Mouse (Mus musculus) right cerebral cortex, postnatal 14 days (tissue): ENCODE measurements around the gene Csnk2a2.
A peak's percentile ranks its signal among the peaks of the same experiment; 100 is the strongest.

ENCODE experiments used
- DNase-seq: peaks from one replicate; pipeline ENCODE4 v3.0.0; 2022

Gene Csnk2a2

DNA sequence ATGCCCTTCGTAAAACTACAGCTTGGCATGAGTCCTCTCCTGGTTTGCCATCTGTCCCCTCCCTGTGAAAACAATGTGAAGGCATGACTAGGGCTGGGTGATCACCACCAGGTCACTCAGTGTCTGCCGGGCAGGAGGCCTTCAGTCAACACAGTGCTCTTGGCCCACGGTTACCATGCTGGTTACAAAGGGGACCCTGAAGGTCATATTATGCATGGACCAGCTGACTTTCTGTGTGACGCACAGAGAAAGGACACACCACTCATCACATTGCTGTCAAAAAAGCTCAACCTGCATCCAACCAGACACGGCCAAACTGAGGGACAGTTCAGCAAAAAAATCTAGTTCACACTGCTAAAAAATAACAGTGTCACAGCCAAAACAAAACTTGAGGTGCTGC lies at the start of gene Csnk2a2:
Gene Csnk2a2 (minus strand): TSS at position 34 of the 400 bp plus-strand sequence.
- no peak for DNase-seq

- no peak for DNase-seq
Measured at GRCm38 (mm10) chr8:95539487-95539886, 49.6 kb upstream of the Csnk2a2 start.

DNA sequence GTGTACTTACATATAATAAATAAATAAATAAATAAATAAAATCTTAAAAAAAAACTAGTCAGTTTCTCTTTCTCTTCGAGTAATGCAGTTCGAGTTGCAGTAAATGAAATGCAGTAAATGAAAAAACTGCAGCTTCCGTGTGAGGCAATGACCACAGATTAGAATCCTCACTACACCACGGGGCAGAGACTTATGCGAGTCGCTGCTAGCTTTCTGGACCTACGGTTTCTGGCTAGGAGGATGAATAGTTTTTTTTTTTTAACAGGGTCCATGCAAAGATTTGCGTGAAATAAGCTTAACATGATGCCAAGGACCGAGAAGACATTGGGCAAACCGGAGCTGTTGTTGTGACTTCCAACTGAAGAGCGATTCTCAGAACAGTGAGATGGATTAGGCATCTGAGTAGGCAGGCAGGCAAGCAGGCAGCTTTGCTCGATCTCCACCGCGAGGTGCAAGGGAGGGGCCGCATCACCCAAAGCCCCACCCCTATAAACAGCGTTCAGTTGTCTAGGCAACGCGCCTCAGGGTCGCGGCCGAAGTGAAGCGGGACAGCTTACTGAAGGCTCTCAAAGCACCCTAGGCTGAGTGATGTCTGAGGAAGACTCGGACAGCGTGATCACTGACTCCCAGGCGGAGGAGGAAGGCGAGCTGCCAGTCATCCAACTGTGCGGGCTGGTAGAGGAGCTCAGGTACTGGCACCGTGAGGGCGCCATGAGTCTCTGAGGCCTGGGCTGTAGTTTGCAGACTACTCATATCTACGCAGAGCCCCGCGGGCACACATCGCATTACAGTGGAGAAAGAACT lies 43.9 kb upstream of the Csnk2a2 start, which contains the start of gene Ccdc113:
Gene Ccdc113 (plus strand): TSS at position 502 of the 804 bp plus-strand sequence.
- DNase-seq, result peak; percentile 44

GRCm38 (mm10) chr8:95532206-95532605 lies 42.4 kb upstream of the Csnk2a2 start:
- DNase-seq, result no peak

- no peak for DNase-seq
Measured at GRCm38 (mm10) chr8:95528750-95529310, 39.0 kb upstream of the Csnk2a2 start.

DNA sequence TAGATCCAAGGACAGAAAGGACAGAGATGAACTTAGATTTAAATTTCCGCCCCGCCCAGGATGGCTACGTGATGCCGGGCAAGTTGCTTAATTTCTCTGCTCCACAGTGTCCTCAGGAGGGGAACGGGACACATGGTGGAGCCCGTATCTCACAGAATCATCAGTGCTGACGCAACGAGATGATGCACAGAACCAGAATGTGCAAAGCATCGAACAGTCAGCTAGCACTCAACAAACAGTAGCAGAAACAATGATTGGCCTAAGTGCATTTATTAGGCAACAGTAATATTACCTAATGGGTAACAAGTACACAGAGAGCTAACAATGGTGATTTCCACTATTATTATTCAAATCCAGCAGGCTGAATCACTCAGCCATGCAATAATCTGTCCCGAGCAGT lies 38.4 kb upstream of the Csnk2a2 start:
- no peak for DNase-seq

GRCm38 (mm10) chr8:95523991-95524390 lies 34.2 kb upstream of the Csnk2a2 start:
- no peak for DNase-seq

GRCm38 (mm10) chr8:95516928-95517327 lies 27.1 kb upstream of the Csnk2a2 start:
- no peak for DNase-seq

- no peak for DNase-seq
Measured at GRCm38 (mm10) chr8:95513219-95513618, 23.4 kb upstream of the Csnk2a2 start.

GRCm38 (mm10) chr8:95512257-95512656 lies 22.4 kb upstream of the Csnk2a2 start:
- DNase-seq, result no peak

GRCm38 (mm10) chr8:95506245-95506644 lies 16.4 kb upstream of the Csnk2a2 start:
- no peak for DNase-seq

GRCm38 (mm10) chr8:95505606-95506005 lies 15.8 kb upstream of the Csnk2a2 start:
- no peak for DNase-seq

- peak; percentile 44 for DNase-seq
Measured at GRCm38 (mm10) chr8:95504835-95505234, 15.0 kb upstream of the Csnk2a2 start.

GRCm38 (mm10) chr8:95502431-95502830 lies 12.6 kb upstream of the Csnk2a2 start:
- DNase-seq, result peak; percentile 9

GRCm38 (mm10) chr8:95500436-95500835 lies 10.6 kb upstream of the Csnk2a2 start:
- DNase-seq, result no peak

- peak; percentile 18 for DNase-seq
Measured at GRCm38 (mm10) chr8:95499266-95500064, 9.6 kb upstream of the Csnk2a2 start.

GRCm38 (mm10) chr8:95497821-95498220 lies 8.0 kb upstream of the Csnk2a2 start:
- no peak for DNase-seq

DNA sequence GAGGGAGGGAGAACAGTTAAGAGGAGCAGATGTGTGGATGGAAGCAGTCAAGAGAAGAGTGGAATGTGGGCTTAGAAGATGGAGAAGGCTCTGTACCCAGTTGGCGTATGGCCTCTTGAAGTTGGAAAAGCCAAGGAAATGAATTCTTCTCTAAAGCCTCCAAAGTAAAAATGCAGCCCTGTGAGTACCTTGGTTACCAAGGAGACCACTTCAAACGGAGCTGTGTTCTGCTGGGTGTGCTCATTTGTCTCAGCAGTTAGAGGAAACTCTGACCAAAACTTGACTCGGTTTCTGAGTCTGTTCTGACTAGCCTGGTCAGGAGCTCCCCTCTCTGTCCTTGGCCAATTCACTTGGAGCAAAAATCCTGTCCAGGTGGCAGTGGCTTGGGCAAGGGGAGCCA lies 6.6 kb upstream of the Csnk2a2 start:
- no peak for DNase-seq

GRCm38 (mm10) chr8:95495444-95495843 lies 5.6 kb upstream of the Csnk2a2 start:
- DNase-seq, result no peak

DNA sequence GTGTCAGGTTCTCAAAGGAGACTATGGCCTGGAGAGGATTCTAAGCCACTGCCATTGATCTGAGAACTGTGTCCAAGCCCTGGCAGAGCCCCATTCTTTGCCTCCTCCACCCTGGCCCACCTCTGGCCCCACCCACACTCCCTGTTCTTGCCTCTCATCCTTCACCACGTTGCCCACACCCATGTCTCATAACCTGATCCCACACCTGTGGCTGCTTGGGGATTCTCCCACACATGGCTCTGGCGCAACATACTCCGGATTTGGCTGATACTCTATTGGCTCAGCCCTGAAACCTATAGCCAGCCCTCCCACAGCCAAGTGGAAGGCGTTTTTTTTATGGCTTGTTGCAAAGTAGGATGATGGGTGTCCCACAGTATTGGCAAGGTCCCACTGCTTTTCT lies 2.2 kb upstream of the Csnk2a2 start:
- no peak for DNase-seq

DNA sequence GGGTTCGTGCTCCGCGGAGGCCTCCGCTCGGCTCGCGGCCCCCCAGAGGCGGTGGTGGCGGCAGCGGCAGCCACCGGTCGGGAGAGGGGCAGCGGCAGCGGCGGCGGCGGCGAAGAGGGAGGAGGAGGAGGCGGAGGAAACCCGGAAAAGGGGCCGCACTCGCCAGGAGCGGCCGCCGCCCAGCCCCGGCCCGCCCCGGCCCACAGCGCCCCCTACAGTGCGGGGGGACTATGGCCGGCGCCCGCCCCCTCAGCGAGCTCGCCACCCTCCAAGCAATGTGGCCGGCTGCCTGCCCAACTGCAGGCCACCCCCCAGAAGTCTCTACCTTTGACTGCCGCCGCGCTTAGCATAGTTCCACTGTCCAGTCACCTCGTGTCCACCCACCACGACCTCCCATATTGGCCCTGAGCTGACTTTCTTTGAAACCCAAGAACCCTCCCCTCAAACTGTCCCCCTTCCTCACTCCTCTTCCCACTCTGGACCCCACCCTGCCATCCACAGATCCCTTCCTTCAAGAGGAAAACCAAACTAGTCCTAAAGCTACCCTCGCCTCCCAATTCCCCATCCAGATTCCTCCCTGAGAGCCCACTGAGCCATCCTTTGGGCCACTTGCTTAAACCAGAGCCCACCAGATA lies 1.0 kb downstream of the Csnk2a2 start:
- DNase-seq, result peak; percentile 86

GRCm38 (mm10) chr8:95487800-95488697 lies 1.8 kb downstream of the Csnk2a2 start:
- DNase-seq, result peak; percentile 18
